Mouse (Mus musculus): ENCODE data around the gene Kdm8. TPM values are rescaled to one million over a fixed set of nuclear protein-coding genes. Genes with fewer than 3 reads are reported as not detected.

Kdm8 gene
- polyA plus RNA-seq, 1 experiment: 6.2 TPM

GRCm38 (mm10) chr7:125499927-125500868 is 55.7 kb downstream of the Kdm8 start:
- DNase-seq (ENCODE audit: low spot score): no peak

GRCm38 (mm10) chr7:125500879-125501278 is 56.4 kb downstream of the Kdm8 start:
- DNase-seq (ENCODE audit: low spot score): no peak

DNA sequence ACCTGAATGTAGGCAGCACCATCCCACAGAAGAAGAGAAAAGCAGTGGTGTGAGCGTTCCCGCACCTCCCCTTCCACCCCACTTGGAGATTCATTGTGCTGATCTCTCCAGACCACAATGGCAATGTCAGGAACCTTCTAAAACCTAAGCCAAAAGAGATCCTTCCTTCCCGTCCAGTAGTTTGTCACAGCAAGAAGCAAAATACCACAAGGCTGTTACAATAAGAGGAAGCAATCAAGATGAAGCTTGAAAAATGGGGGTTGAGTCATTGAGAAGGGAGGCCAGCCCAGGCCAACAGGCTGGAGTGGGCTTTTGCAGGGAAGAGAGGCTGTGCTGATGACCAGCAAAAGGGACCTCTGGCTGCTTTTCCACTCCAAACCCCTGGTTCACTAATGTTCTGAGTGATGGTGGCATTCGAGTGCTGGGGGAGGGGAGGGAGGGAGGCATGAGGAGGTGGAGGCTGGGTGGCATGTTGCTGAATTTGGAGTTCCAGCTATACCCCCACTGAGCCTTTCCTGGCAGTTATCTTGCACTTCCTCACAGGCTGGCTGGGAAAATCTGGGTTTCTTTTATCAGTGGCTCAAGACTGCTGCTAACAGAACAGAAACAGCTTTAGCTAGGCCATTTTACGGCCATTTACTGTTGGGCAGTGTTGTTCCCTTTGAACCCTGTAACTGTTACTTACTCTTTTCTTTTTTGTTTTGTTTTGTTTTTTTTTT is 59.1 kb downstream of the Kdm8 start:
- DNase-seq (ENCODE audit: low spot score): no peak

GRCm38 (mm10) chr7:125504618-125505017 is 60.1 kb downstream of the Kdm8 start:
- no peak for DNase-seq (ENCODE audit: low spot score)

GRCm38 (mm10) chr7:125505568-125505967 is 61.1 kb downstream of the Kdm8 start:
- no peak for DNase-seq (ENCODE audit: low spot score)

DNA sequence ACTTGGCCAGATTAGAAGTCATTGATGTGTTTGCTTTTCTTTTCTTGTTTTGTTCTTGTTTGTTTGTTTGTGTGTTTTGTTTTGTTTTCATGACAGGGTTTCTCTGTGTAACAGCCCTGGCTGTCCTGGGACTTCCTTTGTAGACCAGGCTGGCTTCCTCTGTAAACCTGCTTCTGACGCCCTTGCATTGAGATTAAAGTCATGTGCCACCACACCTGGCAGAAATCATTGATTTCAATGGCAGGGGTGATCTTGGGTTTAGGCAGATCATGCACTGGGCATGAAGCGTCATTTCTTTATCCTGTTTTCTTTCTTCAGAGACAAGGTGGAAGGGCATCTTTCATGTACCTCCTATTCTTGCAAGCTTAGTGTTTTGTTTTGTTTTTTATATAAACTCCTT is 62.8 kb downstream of the Kdm8 start:
- DNase-seq (ENCODE audit: low spot score): no peak

- DNase-seq (ENCODE audit: low spot score): no peak
Observed at GRCm38 (mm10) chr7:125511432-125511831, 67.0 kb downstream of the Kdm8 start.

DNA sequence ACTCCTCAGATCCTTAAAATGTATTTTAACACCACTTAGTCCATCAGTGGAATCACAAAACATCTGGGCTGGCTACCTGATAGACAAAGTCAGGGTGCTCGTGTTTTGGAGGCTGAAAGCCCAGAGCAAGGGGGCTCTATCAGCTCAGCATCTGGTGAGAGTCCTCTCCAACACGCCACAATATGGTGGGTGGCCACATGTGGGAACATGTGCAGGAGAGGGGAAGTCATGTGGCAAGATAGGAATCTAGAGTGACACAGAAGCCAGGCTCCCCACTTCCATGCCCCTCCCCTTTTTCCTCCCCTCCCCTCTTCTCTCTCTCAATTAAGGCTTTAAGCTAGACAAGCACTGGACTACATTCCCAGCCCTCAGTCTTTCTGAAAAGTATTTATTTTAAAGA is 67.4 kb downstream of the Kdm8 start:
- DNase-seq (ENCODE audit: low spot score): no peak

Other genes with a start within 250 kb of the Kdm8 start
- gene Nsmce1, start 46.9 kb downstream of the Kdm8 start, polyA plus RNA-seq (2012; rRNA removed): 57.6 and 57.9 TPM in 2 replicates
- 22.0 and 22.1 TPM in 2 replicates for gene Il4ra, start 107.4 kb downstream of the Kdm8 start, polyA plus RNA-seq (2012; rRNA removed)
- 1.6 and 2.3 TPM in 2 replicates for gene Il21r, start 158.8 kb downstream of the Kdm8 start, polyA plus RNA-seq (2012; rRNA removed)